Mouse (Mus musculus): Measurements from ENCODE around the gene Tspan18.

Tspan18 gene

DNA sequence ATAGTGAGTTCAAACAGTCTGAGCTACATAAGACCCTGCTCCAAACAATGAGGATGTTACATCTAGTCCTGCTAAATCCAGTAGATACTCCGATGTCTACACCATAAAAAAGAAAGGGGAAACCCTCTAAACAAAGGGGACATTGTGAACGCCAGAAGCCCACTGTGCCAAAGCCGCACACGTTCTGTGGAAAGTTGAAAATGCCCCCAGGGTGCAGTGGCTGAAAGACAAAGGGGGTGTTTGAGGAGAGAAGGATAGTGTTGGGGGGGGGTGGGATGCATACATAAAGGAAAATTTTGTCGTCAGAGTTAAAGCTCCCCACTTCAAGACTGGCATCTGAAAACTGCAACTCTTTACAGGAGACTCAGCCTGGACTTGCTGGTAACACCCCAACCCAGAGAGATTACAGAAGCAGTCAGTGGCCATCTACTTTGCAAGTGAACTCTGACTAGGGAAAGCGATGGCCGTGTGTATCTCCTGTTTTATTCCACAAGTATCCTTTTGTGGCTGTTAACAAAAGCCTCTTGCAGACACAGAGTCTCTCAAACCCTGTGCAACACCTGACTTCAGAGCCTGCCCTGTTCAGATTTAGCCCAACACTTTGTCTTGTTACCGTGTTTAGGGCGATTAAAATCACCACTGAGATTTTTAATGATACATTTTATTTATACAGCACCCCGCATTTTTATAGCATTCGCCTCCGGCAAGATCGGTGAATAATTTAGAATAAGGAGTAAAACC lies 42.9 kb downstream of the Tspan18 start:
- no peak for DNase-seq (ENCODE audit: low read depth)

GRCm38 (mm10) chr2:93290345-93291118 lies 43.8 kb downstream of the Tspan18 start:
- no peak for DNase-seq (ENCODE audit: low read depth)

GRCm38 (mm10) chr2:93289161-93289560 lies 45.1 kb downstream of the Tspan18 start:
- DNase-seq (ENCODE audit: low read depth): no peak

DNA sequence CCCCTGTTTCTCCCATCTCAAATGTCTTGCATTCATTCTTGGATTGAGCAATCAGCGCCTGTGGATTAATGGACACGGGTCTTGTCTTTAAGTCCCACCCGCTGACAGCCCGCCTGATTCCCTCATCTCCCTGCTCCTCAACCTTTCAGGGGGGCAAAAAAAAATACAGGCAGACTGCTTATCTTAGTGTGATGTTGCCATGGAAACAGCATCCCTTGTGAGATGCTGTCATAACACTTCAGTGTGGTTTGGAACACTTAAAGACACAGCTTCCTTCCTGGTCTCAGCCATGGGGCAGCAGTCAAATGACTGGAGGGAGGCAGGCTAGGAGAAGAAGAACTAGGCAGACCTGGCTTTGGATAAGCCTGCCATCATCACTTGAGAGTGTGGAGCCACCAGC lies 47.0 kb downstream of the Tspan18 start:
- DNase-seq (ENCODE audit: low read depth): no peak

- DNase-seq (ENCODE audit: low read depth): no peak
Measured at GRCm38 (mm10) chr2:93286742-93287141, 47.6 kb downstream of the Tspan18 start.

- DNase-seq (ENCODE audit: low read depth): no peak
Measured at GRCm38 (mm10) chr2:93286321-93286720, 48.0 kb downstream of the Tspan18 start.

DNA sequence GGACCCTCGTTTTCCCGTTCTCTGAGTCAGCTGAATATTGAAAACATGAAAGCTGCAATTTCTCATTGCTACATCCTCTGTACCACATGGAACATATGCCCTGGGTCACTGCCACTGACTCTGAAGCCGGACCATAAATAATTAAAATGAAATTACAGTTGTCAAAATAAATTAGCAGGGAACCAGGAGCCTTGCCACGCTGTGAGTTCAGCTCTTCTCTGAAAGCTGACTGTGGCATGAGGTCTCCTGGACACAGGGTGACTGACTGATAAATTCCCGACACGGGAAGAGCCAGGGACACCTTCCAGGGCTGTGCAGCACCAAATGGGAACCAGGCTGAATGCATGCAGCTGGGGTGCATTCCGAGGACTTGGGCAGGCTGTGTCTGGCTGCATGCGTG lies 48.5 kb downstream of the Tspan18 start:
- DNase-seq (ENCODE audit: low read depth): no peak

DNA sequence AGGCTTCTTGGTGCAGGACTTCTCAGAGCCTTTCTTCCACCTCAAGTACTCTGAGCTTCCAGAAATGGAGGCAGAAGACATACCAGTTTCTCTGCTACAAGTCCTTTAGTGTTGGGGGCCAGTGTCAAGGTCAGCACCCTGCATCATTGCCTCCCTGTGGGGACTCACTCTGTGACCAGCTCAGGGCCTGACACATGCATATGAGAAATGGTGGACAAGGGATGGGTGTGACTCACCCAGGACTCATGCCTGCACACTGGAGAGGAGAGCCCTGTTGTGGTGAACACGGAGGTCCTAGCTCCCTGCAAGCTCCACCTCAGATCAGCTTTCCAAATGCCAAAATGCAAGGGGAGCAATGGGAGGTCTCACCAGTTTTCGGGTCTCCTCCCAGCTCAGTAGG lies 49.7 kb downstream of the Tspan18 start:
- DNase-seq (ENCODE audit: low read depth): no peak

GRCm38 (mm10) chr2:93283481-93284293 lies 50.6 kb downstream of the Tspan18 start:
- no peak for DNase-seq (ENCODE audit: low read depth)

GRCm38 (mm10) chr2:93282636-93283035 lies 51.7 kb downstream of the Tspan18 start:
- no peak for DNase-seq (ENCODE audit: low read depth)

- DNase-seq (ENCODE audit: low read depth): no peak
Measured at GRCm38 (mm10) chr2:93281466-93281865, 52.8 kb downstream of the Tspan18 start.

DNA sequence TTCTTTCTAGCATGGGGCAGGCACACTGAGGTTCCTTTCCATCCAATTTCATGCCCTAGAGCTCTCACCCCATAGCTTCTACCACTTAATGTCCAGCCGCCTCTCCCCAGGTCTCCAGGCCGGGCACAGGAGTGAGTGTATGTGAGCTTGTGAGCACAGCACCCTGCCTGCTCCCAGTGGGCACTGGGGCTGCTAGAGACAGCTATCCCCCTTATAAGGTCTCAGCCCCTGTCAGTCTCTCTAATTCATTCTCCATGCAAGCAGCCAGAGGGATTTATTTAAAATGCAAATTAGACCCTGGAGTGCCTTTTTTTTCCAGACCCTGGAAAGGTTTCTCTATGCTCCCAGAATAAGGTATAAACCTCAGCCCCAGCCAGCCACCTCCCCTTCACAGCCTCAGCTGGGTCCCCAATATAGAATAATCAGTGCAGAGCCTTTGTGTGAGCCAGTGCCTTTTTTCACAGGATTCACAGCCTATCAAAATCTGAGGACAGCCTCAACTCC lies 54.1 kb downstream of the Tspan18 start:
- no peak for DNase-seq (ENCODE audit: low read depth)

GRCm38 (mm10) chr2:93278181-93278975 lies 55.9 kb downstream of the Tspan18 start:
- no peak for DNase-seq (ENCODE audit: low read depth)

GRCm38 (mm10) chr2:93277486-93277885 lies 56.8 kb downstream of the Tspan18 start:
- DNase-seq (ENCODE audit: low read depth): no peak

GRCm38 (mm10) chr2:93276026-93276425 lies 58.3 kb downstream of the Tspan18 start:
- no peak for DNase-seq (ENCODE audit: low read depth)

GRCm38 (mm10) chr2:93273916-93274315 lies 60.4 kb downstream of the Tspan18 start:
- DNase-seq (ENCODE audit: low read depth): no peak

DNA sequence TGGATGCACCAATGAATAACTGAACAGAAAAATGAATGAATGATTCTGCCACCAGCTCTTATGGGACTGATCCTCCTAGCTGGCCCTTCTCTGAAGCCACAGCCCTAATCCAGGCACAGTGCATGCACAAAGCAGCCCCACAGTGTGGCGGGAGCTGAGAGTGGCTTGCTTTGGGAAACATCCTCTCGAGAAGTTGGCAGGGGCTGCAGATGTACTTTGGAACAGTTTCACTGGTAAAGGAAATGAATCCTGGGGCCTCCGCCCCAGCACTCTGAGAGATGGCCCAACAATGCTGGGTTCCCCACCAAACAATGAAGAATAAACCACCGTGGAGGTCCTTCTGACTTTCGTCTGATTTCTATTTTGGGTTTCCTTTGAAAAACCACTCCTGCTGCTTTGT lies 64.2 kb downstream of the Tspan18 start:
- DNase-seq (ENCODE audit: low read depth): no peak

- DNase-seq (ENCODE audit: low read depth): no peak
Measured at GRCm38 (mm10) chr2:93269611-93270010, 64.7 kb downstream of the Tspan18 start.

GRCm38 (mm10) chr2:93268711-93269270 lies 65.5 kb downstream of the Tspan18 start:
- no peak for DNase-seq (ENCODE audit: low read depth)

- no peak for DNase-seq (ENCODE audit: low read depth)
Measured at GRCm38 (mm10) chr2:93267791-93268190, 66.5 kb downstream of the Tspan18 start.

DNA sequence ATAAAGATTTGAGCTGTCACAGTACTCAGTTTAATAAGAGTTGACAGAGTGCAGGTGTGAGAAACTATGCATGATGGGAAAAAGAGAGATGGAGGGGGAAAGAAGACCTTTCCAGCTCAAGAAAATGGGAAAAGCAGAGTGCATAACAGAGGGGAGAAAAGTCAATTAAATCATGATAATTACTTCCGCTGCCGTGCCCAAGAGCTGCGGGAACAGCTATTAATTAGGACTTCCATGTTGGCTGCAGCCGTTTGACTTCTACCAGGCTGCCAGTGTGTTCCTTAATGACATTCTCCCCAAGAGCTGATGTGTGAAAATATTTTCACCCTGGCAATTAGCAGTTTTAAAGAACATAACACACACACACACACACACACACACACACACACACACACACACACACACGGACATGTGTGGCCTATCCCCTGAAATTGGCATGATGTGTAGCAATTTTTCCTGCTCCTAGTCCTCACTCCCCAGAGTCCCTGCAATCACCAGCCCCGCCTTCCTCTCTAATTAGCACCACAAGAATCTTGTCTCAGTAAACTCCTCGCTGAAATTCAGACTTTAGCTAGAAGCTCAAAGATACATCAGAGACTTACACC lies 67.6 kb downstream of the Tspan18 start:
- DNase-seq (ENCODE audit: low read depth): no peak
